Mouse (Mus musculus) myocyte (in vitro differentiated cells): Measurements from ENCODE around the gene Abca7.

Experiments
- MYOD1 ChIP-seq, 3 experiments: IDR thresholded peaks; one replicate each; pipeline ENCODE4 v1.6.1; 2011; ENCODE audit warnings: control low read depth in 2 of 3, low read depth in 2 of 3, mild to moderate bottlenecking in 2 of 3, moderate library complexity in 1 of 3; ENCODE audit not compliant: insufficient read length in 2 of 3, control insufficient read depth in 1 of 3
- POLR2A ChIP-seq: IDR thresholded peaks from one replicate; pipeline ENCODE4 v1.6.1; 2011; ENCODE audit warnings: low read depth, mild to moderate bottlenecking, control low read depth, moderate library complexity; ENCODE audit not compliant: insufficient read length
- POLR2AphosphoS2 ChIP-seq: IDR thresholded peaks from one replicate; pipeline ENCODE4 v1.6.1; 2011; ENCODE audit warnings: low read depth, control low read depth; ENCODE audit not compliant: insufficient read length
- TCF12 ChIP-seq: IDR thresholded peaks from one replicate; pipeline ENCODE4 v1.6.1; 2011; ENCODE audit warnings: mild to moderate bottlenecking, control low read depth; ENCODE audit not compliant: poor library complexity, insufficient read depth, severe bottlenecking

GRCm38 (mm10) chr10:79946752-79947322 is 49.5 kb upstream of the Abca7 start:
- TF ChIP-seq TCF12 (peak; percentile 47), MYOD1 (IDR thresholded peaks at IDR 0.05; ENCODE audit: control insufficient read depth in 1 of 3, insufficient read length in 2 of 3, low read depth in 2 of 3) (peak in 2 of 3 experiments; percentile 87 to 94), POLR2A (no peak), POLR2AphosphoS2 (no peak)
